Mouse (Mus musculus) cortical plate, adult 2 months (tissue): Measurements from ENCODE around the gene Pex11b. TPM values are rescaled to one million over a fixed set of nuclear protein-coding genes. Genes with fewer than 3 reads are reported as not detected.

Experiments
- H3K27ac ChIP-seq: fragments of 200-500 bp; 2 replicates; pipeline ENCODE4 v1.5.1; 2012; ENCODE audit warnings: low read length, control low read depth, inconsistent platforms; ENCODE audit not compliant: insufficient read depth
- H3K4me1 ChIP-seq: fragments of 200-500 bp; 2 replicates; pipeline ENCODE4 v1.6.1; 2011; ENCODE audit warnings: low read length; ENCODE audit not compliant: control insufficient read depth, insufficient read depth
- H3K4me3 ChIP-seq: fragments of 200-500 bp; 2 replicates; pipeline ENCODE4 v1.5.1; 2011; ENCODE audit warnings: mild to moderate bottlenecking, low read length, control low read depth; ENCODE audit not compliant: insufficient read depth
- CTCF ChIP-seq: fragments of 200-500 bp; IDR thresholded peaks from 2 replicates; pipeline ENCODE4 v1.5.1; 2011; ENCODE audit warnings: mild to moderate bottlenecking, control low read depth, low read length; ENCODE audit not compliant: insufficient read depth; ENCODE audit errors: extremely low read depth
- POLR2A ChIP-seq: fragments of 200-500 bp; IDR thresholded peaks from 2 replicates; pipeline ENCODE4 v1.6.1; 2011; ENCODE audit warnings: mild to moderate bottlenecking, low read length, control low read depth; ENCODE audit not compliant: insufficient read depth; ENCODE audit errors: extremely low read depth
- polyA plus RNA-seq: library from polyadenylated mRNA; depleted of rRNA; stranded (reverse); fragments of >200 nt; gene quantifications from 2 replicates; pipeline ENCODE4 v1.2.3, GENCODE M21; 2012

Pex11b gene
- polyA plus RNA-seq, 1 experiment = 62.8 TPM

GRCm38 (mm10) chr3:96669727-96670468 lies 34.7 kb downstream of the Pex11b start, which contains the start of gene Ankrd35:
TSS of gene Ankrd35 (plus strand) at chr3:96670131.
- Histone ChIP-seq H3K4me3 (peak within 1 kb of the TSS; percentile 76), H3K4me1 (peaks cover 3% of the 10 kb centered on the region; the same call in 1 of the 2 replicates), H3K27ac (no peak within 1 kb of the TSS)
- TF ChIP-seq CTCF (no peak), POLR2A (peak; percentile 8; the same call in 1 of the 2 replicates)

GRCm38 (mm10) chr3:96671519-96671918 lies 36.3 kb downstream of the Pex11b start:
- Histone ChIP-seq H3K4me3 (no peak overlapping the region), H3K4me1 (peaks cover 3% of the 10 kb centered on the region; the same call in 1 of the 2 replicates), H3K27ac (no peak overlapping the region)
- TF ChIP-seq POLR2A (no peak), CTCF (no peak)

GRCm38 (mm10) chr3:96673514-96673913 lies 38.3 kb downstream of the Pex11b start:
- Histone ChIP-seq H3K4me3 (no peak overlapping the region), H3K27ac (no peak overlapping the region), H3K4me1 (peaks cover 3% of the 10 kb centered on the region; the same call in 1 of the 2 replicates)
- TF ChIP-seq CTCF (no peak), POLR2A (no peak)

GRCm38 (mm10) chr3:96674442-96674841 lies 39.3 kb downstream of the Pex11b start:
- Histone ChIP-seq H3K4me1 (peaks cover 3% of the 10 kb centered on the region), H3K27ac (no peak overlapping the region), H3K4me3 (no peak overlapping the region)
- TF ChIP-seq POLR2A (no peak), CTCF (no peak)

GRCm38 (mm10) chr3:96675171-96675570 lies 40.0 kb downstream of the Pex11b start:
- Histone ChIP-seq H3K4me1 (peaks cover 1% of the 10 kb centered on the region), H3K4me3 (no peak overlapping the region), H3K27ac (no peak overlapping the region)
- TF ChIP-seq POLR2A (no peak), CTCF (no peak)

- TF ChIP-seq POLR2A (no peak), CTCF (no peak)
- H3K27ac ChIP-seq = no peak overlapping the region
- H3K4me1 ChIP-seq = no peaks in the 10 kb centered on the region; the same call in 1 of the 2 replicates
- no peak overlapping the region for H3K4me3 ChIP-seq
These were observed 40.5 kb downstream of the Pex11b start for GRCm38 (mm10) chr3:96675690-96676089.

- Histone ChIP-seq H3K4me3 (no peak overlapping the region), H3K4me1 (no peaks in the 10 kb centered on the region; the same call in 1 of the 2 replicates), H3K27ac (no peak overlapping the region)
- TF ChIP-seq POLR2A (no peak), CTCF (no peak)
These were observed 43.3 kb downstream of the Pex11b start for GRCm38 (mm10) chr3:96678456-96678855.

- H3K4me3 ChIP-seq = no peak overlapping the region
- H3K27ac ChIP-seq = no peak overlapping the region
- H3K4me1 ChIP-seq = no peaks in the 10 kb centered on the region; the same call in 1 of the 2 replicates
- no peak for TF ChIP-seq CTCF
- TF ChIP-seq POLR2A = no peak
These were observed 44.0 kb downstream of the Pex11b start for GRCm38 (mm10) chr3:96679159-96679674.

- Histone ChIP-seq H3K4me1 (no peaks in the 10 kb centered on the region; the same call in 1 of the 2 replicates), H3K4me3 (no peak overlapping the region), H3K27ac (no peak overlapping the region)
- TF ChIP-seq POLR2A (no peak), CTCF (no peak)
These were observed 45.2 kb downstream of the Pex11b start for GRCm38 (mm10) chr3:96680269-96680956.
